Mouse (Mus musculus) spleen, embryonic (tissue): ENCODE data around the gene Ppp6r2.

Source experiments
- CTCF ChIA-PET: fragments of 350-600 bp; sonication (Branson Sonifier 250); formaldehyde crosslinking; loops from one replicate; lab custom pipeline; 2022; lab: Charles Lee

Ppp6r2 gene

DNA sequence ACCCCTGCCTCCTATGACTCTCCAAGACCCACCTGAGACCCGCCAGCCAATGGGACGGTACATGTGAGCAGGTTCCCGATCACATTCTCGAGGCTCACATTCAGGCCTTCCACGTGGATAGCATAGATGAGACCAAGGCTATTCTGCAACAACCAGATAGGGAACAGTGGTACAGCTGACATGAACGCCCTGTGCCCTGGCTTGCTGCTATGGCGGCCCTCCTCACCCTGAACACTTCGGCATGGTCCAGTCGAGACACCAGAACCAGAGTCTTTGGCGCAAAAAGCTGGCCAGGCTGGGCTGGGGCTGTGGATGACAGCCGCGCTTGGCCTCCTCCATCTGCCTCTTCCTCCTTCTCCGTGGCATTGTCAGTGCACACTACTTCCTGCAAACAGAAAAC lies 96.1 kb downstream of the Ppp6r2 start:
- CTCF ChIA-PET = no interaction called here

DNA sequence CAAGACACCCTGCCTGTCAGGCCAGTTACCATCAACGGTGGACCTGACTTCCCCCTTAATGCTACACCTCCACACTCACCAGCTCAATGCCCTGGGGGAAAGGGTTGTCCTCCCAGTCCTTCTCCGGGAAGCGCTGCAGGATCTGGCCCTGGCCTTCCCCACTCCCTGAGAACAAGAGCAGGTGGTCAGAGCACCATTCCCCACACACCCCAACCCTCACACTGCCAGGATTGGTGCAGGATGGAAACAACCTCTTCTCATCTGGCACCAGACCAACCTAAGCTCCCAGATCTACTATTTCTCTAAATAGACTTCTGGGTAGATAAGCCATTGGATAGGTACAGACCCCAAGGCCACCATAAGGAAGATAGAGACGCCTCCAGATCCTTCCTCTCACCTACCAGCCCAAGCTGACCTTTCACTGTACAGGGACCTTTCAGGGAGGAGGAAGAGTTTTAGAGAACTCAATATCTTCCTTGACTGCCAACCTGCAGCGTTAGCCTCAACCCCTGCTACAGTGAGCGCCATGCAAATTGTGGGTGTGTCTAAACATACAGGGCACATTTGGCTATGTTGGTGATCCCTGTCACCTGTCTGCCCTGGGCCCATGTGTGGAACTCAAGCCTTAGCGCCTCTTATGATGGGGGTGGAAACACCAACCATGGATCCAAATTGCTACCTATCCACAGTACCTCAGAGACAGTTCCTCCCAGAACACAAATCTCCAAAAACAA lies 97.2 kb downstream of the Ppp6r2 start:
- CTCF ChIA-PET = no interaction called here

DNA sequence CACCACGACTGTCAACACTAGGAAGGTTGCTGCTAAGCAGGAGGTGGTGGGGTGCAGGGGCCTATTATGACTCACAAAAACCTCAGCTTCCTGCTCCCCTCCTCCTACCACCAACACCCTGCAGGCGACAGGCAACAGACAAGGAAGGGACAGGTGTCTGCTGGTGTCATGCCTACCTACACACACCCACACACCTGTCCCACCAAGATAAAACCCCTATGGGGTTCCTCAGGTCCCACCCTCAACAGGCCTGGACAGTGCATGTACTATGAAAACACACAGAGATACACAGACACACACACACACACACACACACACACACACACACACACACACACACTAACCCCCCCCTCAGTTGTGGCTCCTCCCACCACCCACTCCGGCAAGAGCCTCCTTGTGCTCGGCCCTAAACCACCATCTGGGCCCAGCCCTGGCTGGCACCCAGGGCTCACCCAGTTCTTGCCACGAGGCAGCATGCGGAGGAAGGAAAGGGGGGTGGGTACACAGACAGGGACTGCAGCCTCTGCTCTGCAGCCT lies 98.7 kb downstream of the Ppp6r2 start:
- CTCF ChIA-PET = no interaction called here

DNA sequence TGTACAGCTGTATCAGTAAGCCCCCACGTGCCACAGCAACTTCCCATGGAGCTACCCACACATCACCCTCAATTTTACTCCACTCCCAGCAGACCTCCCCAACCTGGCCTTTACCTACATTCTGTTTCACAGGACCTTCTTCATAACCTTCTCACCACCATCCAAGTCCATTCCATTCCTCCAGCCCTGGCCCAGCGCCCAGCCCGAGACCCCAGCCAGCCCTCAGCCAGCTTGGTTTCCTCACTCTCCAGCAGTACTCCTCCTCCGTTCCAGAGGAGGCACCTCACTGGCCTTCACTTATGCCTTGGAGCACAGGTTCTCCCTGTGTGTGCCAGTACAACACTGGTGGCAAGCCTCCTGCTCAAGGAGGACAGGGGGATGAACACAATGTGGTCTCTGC lies 102.0 kb downstream of the Ppp6r2 start:
- CTCF ChIA-PET = no interaction called here

DNA sequence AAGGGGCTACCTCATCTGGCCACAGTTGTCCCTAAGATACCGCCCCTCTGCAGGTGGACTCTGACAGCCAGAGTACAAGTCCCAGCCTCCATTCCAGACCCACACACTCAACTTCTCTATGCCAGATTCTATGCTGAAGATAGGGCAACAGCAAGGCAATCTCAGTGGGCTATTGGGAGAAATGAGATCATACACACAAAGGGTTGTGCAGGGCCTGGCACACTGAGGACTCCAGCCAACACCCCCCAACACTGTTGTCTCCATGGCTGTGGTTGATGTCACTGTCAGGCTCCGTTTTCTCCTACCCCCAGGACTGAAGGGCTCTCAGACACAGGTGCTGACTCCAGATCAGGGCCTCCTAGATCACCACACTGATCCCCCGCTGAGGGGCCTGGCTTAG lies 102.8 kb downstream of the Ppp6r2 start:
- CTCF ChIA-PET = no interaction called here

DNA sequence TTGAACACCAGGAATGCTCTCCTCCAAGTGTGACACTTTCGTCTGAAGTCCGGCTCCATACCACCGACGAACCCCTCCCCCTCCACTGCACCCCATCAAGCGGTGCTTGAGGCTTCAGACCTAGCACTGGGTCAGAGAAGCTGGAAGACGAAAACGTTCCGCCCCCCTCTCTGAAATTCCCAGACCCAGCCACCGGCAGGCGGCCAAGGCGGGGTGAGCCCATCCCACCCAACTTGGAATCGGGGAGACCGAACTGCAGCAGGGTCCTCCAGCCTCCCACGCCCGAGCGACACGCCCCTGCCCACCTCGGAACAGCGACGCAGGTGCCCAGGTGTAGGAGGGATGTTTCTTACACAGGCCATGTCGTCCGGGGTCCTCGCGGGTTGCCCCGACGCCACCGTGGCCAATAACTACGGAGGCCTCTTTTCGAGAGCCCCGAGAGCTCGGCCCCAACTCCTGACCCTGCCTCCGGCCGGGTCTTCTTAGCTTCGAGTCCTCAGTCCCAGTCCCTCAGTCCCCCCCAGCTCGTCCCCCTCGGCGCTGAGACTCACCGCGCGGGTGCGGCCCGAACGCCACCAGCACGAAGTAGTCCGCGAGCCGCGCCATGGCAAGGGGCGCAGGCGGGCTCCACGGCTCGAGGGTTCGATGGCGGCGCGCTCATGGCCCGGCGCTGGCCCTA lies 103.3 kb downstream of the Ppp6r2 start:
- CTCF ChIA-PET = interaction anchor here (0.6 kb wide), 1 partner anchor 120 kb away, joined by 3 read pairs; no protein-coding TSS in a partner anchor

DNA sequence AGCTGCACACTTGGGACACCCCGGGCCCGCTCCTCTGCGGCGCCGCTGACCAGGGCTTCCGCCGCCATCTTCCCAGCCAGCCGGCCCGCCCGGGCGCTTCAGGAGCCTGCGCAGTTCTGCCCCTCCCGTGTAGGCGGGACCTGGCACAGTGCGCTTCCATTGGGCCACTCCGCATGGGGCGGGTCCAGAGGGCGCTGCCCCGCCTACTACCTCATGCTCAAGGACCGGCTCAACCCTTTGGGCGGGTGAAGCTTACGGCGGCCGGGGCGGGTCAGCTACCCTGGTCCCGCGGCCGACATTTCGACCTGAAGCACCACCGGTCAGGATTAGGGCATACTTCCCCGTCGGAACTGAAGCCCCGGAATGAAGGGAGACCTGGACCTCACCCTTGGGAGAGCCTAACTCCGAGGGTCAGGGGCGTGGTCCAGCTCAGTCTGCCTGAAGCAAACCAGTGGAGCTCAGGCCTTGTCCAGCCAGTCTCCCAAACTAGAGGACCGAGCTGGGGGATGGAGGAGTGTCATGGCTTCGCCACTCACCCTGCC lies 103.9 kb downstream of the Ppp6r2 start, which contains the start of gene Sbf1:
TSS of gene Sbf1 (minus strand) at position 122 of the 542 bp plus-strand sequence.
- CTCF ChIA-PET = interaction anchor here (0.6 to 1.6 kb wide), 2 partner anchors 59 to 120 kb away, joined by 3 read pairs; partner anchors contain the start of gene Sco2

DNA sequence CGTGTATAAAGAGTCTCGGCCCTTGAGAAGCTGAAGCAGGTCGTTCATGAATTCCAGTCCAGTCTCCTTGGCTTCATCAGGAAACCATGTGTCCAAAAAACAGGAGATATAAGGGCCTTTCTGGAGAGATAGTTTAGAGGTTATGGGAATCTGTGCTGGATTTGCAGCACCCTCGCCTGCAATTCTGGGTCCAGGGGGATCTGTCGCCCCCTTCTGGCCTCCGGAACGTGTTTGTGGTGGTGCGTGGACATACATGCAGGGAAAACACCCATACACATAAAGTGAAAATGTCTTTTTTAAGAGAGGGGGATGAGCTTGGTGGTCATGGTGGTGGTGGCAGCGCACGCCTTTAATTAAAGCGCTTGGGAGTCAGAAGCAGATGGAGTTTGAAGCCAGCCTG lies 104.8 kb downstream of the Ppp6r2 start:
- CTCF ChIA-PET = interaction anchor here (1.6 kb wide), 1 partner anchor 58 kb away, joined by 3 read pairs; the partner anchor contains the start of gene Sco2

DNA sequence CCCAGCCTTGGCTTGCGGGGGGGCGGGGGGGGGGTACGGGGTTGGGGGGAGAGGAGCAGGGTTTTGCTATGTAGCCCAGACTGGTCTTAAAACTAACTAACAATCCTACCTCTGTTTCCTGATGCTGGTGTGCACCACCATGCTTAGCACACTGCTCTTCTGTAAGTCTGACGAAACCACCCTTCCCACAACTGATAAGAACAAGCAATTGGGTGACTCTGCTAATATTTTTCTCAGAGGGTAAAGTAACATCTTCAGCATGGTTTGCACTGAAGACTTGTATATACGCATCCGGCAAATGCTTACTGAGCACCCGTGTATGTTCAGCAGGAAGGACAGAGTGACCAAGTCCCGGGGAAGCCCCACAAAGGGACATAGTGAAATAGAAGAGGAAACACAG lies 109.9 kb downstream of the Ppp6r2 start:
- CTCF ChIA-PET = no interaction called here

DNA sequence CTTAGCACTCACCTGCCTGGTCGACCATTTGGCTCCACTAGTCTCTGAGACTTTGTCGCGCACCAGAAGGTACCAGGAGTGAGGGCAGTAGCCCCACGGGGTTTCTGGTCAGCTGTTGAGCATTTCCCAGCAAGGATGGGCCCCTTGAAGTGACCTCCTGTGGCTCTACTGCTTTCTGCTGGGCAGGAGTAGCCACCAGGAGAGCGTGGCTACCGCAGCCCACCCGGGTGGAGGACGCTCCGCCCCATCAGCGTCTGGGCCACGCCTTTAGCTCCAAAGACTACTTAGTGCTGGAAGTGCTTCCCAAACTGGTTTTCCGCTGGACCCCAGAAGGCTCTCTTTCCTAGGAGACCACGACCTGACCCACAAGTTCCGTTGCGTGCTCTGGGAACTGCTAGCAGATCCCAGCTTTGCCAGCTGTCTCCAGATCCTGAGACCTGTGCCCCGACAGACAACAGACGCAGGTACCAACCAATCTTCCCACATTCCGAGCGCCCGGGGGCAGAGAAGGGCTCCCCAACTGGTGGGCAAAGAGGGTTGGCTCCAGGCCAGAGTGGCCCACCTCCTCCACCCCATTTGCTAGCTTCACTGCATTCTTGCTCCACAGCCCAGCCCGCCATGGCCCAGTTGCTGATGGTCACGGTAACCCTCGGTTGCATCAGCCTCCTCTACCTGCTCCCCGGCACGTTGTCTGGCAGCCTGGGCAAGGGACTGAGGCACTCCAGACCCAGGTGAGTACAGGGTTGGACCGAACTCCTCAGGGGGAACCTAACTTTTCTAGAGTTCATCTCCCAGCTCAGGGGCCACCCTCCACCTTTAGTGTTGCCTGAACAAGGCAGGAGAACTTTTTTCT lies 111.5 kb downstream of the Ppp6r2 start, which contains the start of gene Adm2:
TSS of gene Adm2 (plus strand) at position 51 of the 853 bp plus-strand sequence.
- CTCF ChIA-PET = interaction anchor here (0.6 kb wide), 1 partner anchor 17 kb away, joined by 3 read pairs; no protein-coding TSS in a partner anchor

DNA sequence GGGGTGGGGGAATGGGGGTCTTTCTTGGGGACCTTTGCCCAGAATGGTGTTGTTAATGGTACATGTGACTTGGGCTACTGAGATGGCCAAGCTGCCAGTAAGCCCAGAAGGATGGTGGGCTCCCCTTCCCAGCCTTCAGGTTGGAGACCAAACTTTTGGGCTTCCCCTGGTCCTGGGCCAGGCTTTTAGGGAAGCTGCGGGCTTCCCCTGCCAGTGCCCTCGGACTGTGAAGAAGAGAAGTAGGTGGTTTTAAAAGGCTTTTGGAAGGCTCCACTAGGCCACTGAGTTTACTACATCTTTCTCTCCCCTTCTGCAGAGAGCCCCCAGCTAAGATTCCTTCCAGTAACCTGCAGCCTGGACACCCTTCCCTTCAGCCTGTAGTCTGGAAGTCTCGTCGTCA lies 112.3 kb downstream of the Ppp6r2 start:
- CTCF ChIA-PET = interaction anchor here (0.6 to 0.9 kb wide), 2 partner anchors 16 to 114 kb away, joined by 3 to 7 read pairs; no protein-coding TSS in a partner anchor

DNA sequence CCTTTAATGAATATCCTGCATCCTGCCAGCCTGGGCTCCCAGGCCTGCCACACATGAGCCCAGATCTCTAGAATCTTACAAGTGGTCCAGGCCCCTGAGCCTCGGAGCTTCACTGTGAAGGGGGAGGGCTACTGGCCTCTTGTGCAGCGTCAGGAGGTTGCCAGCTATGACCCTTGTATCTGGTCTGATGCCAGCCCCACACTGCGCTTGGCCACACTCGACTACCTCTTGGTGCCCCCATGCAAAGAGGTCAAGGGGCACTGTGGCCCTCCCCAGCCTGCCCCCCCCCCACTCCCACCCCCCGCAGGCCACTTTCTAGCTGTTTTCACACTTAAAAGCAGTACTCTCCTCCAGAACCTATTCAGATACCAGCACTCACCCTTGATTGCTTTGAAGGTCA lies 115.1 kb downstream of the Ppp6r2 start:
- CTCF ChIA-PET = no interaction called here

DNA sequence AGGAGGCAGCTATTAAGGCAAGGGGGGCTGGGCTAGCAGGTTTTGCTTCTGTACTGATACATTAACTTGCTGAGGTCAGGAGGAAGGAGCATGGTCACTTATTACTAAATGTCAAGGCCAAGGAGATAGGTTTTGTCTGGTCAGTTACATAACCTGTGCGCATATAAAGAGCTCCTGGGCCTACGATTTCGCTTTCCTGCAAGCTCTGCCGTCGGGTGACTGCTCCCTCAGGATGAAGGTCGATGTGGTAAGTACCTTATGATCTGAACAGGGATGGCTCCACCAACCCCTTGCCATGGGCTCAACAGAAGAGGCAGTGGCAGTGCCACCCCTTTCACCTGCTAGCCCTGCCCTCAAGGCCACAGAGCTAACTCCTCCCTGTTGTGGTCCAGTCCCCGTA lies 122.9 kb downstream of the Ppp6r2 start, which contains the start of gene Miox:
TSS of gene Miox (plus strand) at position 128 of the 400 bp plus-strand sequence.
- CTCF ChIA-PET = no interaction called here

DNA sequence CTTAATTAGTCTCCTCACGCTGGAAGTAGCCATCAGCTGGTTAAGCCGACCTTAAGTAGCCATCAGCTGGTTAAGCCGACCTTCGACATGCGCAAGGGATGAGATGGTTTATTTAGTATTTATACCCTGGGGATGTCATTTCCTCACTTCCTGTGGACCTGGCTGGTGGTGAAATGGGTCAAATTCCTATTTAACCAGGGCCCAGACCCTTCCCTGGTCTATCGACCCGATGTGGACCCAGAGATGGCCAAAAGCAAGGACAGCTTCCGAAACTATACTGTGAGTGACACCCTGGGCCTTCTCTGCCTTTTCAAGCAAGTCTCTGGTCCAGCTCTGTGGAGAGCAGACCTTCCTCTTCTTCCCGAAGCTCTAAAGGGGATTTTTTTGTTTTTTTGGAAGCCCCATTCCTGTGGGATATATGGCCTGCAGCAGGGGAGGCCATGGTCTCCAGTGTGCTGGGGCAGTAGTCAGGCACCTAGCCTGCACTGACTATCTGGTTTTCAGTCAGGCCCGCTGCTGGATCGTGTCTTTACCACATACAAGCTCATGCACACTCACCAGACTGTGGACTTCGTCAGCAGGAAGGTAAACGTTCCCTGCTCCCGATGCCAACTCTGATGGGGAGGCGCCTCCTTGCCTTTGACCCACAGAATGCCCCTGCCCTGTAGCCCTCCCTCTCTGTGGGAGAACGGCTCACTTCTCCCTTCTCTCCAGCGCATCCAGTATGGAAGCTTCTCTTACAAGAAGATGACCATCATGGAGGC lies 123.6 kb downstream of the Ppp6r2 start:
- CTCF ChIA-PET = no interaction called here

DNA sequence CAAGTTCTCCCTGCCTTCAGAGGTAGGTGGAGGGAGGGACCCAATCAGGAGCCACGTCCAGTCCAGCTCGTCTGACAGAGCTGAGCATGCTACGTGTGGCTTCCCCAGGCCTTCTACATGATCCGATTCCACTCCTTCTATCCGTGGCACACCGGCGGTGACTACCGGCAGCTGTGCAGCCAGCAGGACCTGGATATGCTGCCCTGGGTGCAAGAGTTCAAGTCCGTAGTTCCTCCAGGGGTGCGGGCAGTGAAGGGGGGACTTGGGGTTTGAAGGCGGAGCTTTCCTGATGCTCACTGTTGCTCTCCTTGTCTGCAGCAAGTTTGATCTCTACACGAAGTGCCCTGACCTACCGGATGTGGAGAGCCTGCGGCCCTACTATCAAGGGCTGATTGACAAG lies 125.1 kb downstream of the Ppp6r2 start:
- CTCF ChIA-PET = no interaction called here
